Mouse (Mus musculus): ENCODE results near the gene Dbn1. TPM values are rescaled to one million over a fixed set of nuclear protein-coding genes. Genes with fewer than 3 reads are reported as not detected.

The Dbn1 gene
- polyA plus RNA-seq, 1 experiment: 24.4 TPM

GRCm38 (mm10) chr13:55478036-55478435, 9.9 kb downstream of the Dbn1 start:
- DNase-seq (ENCODE audit: low read depth): no peak

GRCm38 (mm10) chr13:55477492-55477891, 10.4 kb downstream of the Dbn1 start:
- no peak for DNase-seq (ENCODE audit: low read depth)

- DNase-seq (ENCODE audit: low read depth): no peak
These were observed 11.7 kb downstream of the Dbn1 start for GRCm38 (mm10) chr13:55476256-55476655.

GRCm38 (mm10) chr13:55475750-55476149, 12.2 kb downstream of the Dbn1 start:
- no peak for DNase-seq (ENCODE audit: low read depth)

GRCm38 (mm10) chr13:55474621-55475069, 13.3 kb downstream of the Dbn1 start:
- no peak for DNase-seq (ENCODE audit: low read depth)

- DNase-seq (ENCODE audit: low read depth): no peak
These were observed 13.9 kb downstream of the Dbn1 start for GRCm38 (mm10) chr13:55473961-55474360.

- DNase-seq (ENCODE audit: low read depth): no peak
These were observed 14.7 kb downstream of the Dbn1 start for GRCm38 (mm10) chr13:55473076-55473831.

- no peak for DNase-seq (ENCODE audit: low read depth)
These were observed 15.5 kb downstream of the Dbn1 start for GRCm38 (mm10) chr13:55472132-55473022.

- DNase-seq (ENCODE audit: low read depth): no peak
These were observed 16.1 kb downstream of the Dbn1 start for GRCm38 (mm10) chr13:55471819-55472131.

GRCm38 (mm10) chr13:55471156-55471818, 16.6 kb downstream of the Dbn1 start:
- no peak for DNase-seq (ENCODE audit: low read depth)

GRCm38 (mm10) chr13:55470372-55470771, 17.5 kb downstream of the Dbn1 start:
- DNase-seq (ENCODE audit: low read depth): no peak

GRCm38 (mm10) chr13:55468851-55469560, 18.9 kb downstream of the Dbn1 start:
- no peak for DNase-seq (ENCODE audit: low read depth)

- no peak for DNase-seq (ENCODE audit: low read depth)
These were observed 22.0 kb downstream of the Dbn1 start for GRCm38 (mm10) chr13:55465830-55466440.

- DNase-seq (ENCODE audit: low read depth): no peak
These were observed 22.7 kb downstream of the Dbn1 start for GRCm38 (mm10) chr13:55465184-55465583.

- DNase-seq (ENCODE audit: low read depth): no peak
These were observed 23.7 kb downstream of the Dbn1 start, which contains the start of gene Prr7 for GRCm38 (mm10) chr13:55464027-55464884. Gene Prr7 (plus strand): TSS chr13:55464267.

- DNase-seq (ENCODE audit: low read depth): no peak
These were observed 24.4 kb downstream of the Dbn1 start for GRCm38 (mm10) chr13:55463399-55464026.

GRCm38 (mm10) chr13:55462965-55463364, 24.9 kb downstream of the Dbn1 start:
- DNase-seq (ENCODE audit: low read depth): no peak

- no peak for DNase-seq (ENCODE audit: low read depth)
These were observed 35.9 kb downstream of the Dbn1 start for GRCm38 (mm10) chr13:55451785-55452549.

GRCm38 (mm10) chr13:55451296-55451695, 36.6 kb downstream of the Dbn1 start:
- DNase-seq (ENCODE audit: low read depth): no peak

Data from gonadal fat pad, adult 2 months (tissue).